Mouse (Mus musculus): ENCODE data around the gene Ptpn23.
"Not testable (repeated sequence)": the region's sequence is repeated elsewhere in the genome, so short reads cannot be mapped to it uniquely, and the experiment has no call there.

Ptpn23 gene

GRCm38 (mm10) chr9:110381292-110381691 lies 26.7 kb downstream of the Ptpn23 start:
- DNase-seq (ENCODE audit: inconsistent ontology term): no peak

- DNase-seq (ENCODE audit: inconsistent ontology term): no peak
These were observed 27.4 kb downstream of the Ptpn23 start for GRCm38 (mm10) chr9:110380662-110381061.

- DNase-seq (ENCODE audit: inconsistent ontology term): no peak
These were observed 28.7 kb downstream of the Ptpn23 start for GRCm38 (mm10) chr9:110379361-110379760.

- not testable (repeated sequence) for DNase-seq (ENCODE audit: inconsistent ontology term)
These were observed 30.4 kb downstream of the Ptpn23 start for GRCm38 (mm10) chr9:110377655-110378054.

GRCm38 (mm10) chr9:110375668-110376067 lies 32.3 kb downstream of the Ptpn23 start:
- no peak for DNase-seq (ENCODE audit: inconsistent ontology term)

GRCm38 (mm10) chr9:110373871-110374270 lies 34.1 kb downstream of the Ptpn23 start:
- DNase-seq (ENCODE audit: inconsistent ontology term): no peak

GRCm38 (mm10) chr9:110369860-110370259 lies 38.2 kb downstream of the Ptpn23 start:
- no peak for DNase-seq (ENCODE audit: inconsistent ontology term)

GRCm38 (mm10) chr9:110366746-110367145 lies 41.3 kb downstream of the Ptpn23 start:
- peak; percentile 56 for DNase-seq (ENCODE audit: inconsistent ontology term)

GRCm38 (mm10) chr9:110362337-110362736 lies 45.7 kb downstream of the Ptpn23 start:
- no peak for DNase-seq (ENCODE audit: inconsistent ontology term)

GRCm38 (mm10) chr9:110361299-110361698 lies 46.7 kb downstream of the Ptpn23 start:
- DNase-seq (ENCODE audit: inconsistent ontology term): no peak

- no peak for DNase-seq (ENCODE audit: inconsistent ontology term)
These were observed 49.7 kb downstream of the Ptpn23 start for GRCm38 (mm10) chr9:110358341-110358740.

- no peak for DNase-seq (ENCODE audit: inconsistent ontology term)
These were observed 55.9 kb downstream of the Ptpn23 start for GRCm38 (mm10) chr9:110351932-110352632.

GRCm38 (mm10) chr9:110351350-110351749 lies 56.7 kb downstream of the Ptpn23 start:
- no peak for DNase-seq (ENCODE audit: inconsistent ontology term)

GRCm38 (mm10) chr9:110350612-110351011 lies 57.4 kb downstream of the Ptpn23 start:
- DNase-seq (ENCODE audit: inconsistent ontology term): no peak

GRCm38 (mm10) chr9:110350188-110350587 lies 57.8 kb downstream of the Ptpn23 start:
- DNase-seq (ENCODE audit: inconsistent ontology term): no peak

- peak; percentile 35 for DNase-seq (ENCODE audit: inconsistent ontology term)
These were observed 59.1 kb downstream of the Ptpn23 start for GRCm38 (mm10) chr9:110348899-110349298.

GRCm38 (mm10) chr9:110345057-110345739 lies 62.8 kb downstream of the Ptpn23 start:
- peak; percentile 21 for DNase-seq (ENCODE audit: inconsistent ontology term)

GRCm38 (mm10) chr9:110343805-110344204 lies 64.2 kb downstream of the Ptpn23 start:
- DNase-seq (ENCODE audit: inconsistent ontology term): no peak

- no peak for DNase-seq (ENCODE audit: inconsistent ontology term)
These were observed 66.0 kb downstream of the Ptpn23 start for GRCm38 (mm10) chr9:110342008-110342407.

- no peak for DNase-seq (ENCODE audit: inconsistent ontology term)
These were observed 67.8 kb downstream of the Ptpn23 start for GRCm38 (mm10) chr9:110340037-110340750.
